Mouse (Mus musculus): ENCODE results near the gene Cbx1.
A peak's percentile ranks its signal among the peaks of the same experiment; 100 is the strongest.
"Not testable (repeated sequence)": the region's sequence is repeated elsewhere in the genome, so short reads cannot be mapped to it uniquely, and the experiment has no call there.

Gene Cbx1

GRCm38 (mm10) chr11:96834127-96834526, 45.2 kb downstream of the Cbx1 start:
- DNase-seq (ENCODE audit: extremely low spot score, low spot score), result no peak

- DNase-seq (ENCODE audit: extremely low spot score, low spot score), result no peak
These were observed 48.4 kb downstream of the Cbx1 start for GRCm38 (mm10) chr11:96837298-96837697.

GRCm38 (mm10) chr11:96838341-96838740, 49.4 kb downstream of the Cbx1 start:
- DNase-seq (ENCODE audit: extremely low spot score, low spot score), result no peak

GRCm38 (mm10) chr11:96839428-96839827, 50.5 kb downstream of the Cbx1 start:
- DNase-seq (ENCODE audit: extremely low spot score, low spot score), result no peak

GRCm38 (mm10) chr11:96839877-96840276, 51.0 kb downstream of the Cbx1 start:
- no peak for DNase-seq (ENCODE audit: extremely low spot score, low spot score)

GRCm38 (mm10) chr11:96840290-96840689, 51.4 kb downstream of the Cbx1 start:
- DNase-seq (ENCODE audit: extremely low spot score, low spot score), result no peak

GRCm38 (mm10) chr11:96843627-96844026, 54.7 kb downstream of the Cbx1 start:
- no peak for DNase-seq (ENCODE audit: extremely low spot score, low spot score)

- peak; percentile 34 for DNase-seq (ENCODE audit: extremely low spot score, low spot score)
These were observed 58.3 kb downstream of the Cbx1 start for GRCm38 (mm10) chr11:96847240-96847639.

GRCm38 (mm10) chr11:96848694-96849093, 59.8 kb downstream of the Cbx1 start:
- DNase-seq (ENCODE audit: extremely low spot score, low spot score), result no peak

- DNase-seq (ENCODE audit: extremely low spot score, low spot score), result not testable (repeated sequence)
These were observed 60.2 kb downstream of the Cbx1 start for GRCm38 (mm10) chr11:96849145-96849544.

GRCm38 (mm10) chr11:96849681-96850467, 60.9 kb downstream of the Cbx1 start, which contains the start of gene Copz2:
Copz2 (plus strand) TSS chr11:96849870.
- DNase-seq (ENCODE audit: extremely low spot score, low spot score), result peak; percentile 76

- DNase-seq (ENCODE audit: extremely low spot score, low spot score), result no peak
These were observed 68.5 kb downstream of the Cbx1 start for GRCm38 (mm10) chr11:96857446-96857845.
